Mouse (Mus musculus) kidney, postnatal 4 days (tissue): Measurements from ENCODE around the gene Coch.
"Not testable (repeated sequence)": the region's sequence is repeated elsewhere in the genome, so short reads cannot be mapped to it uniquely, and the experiment has no call there.

Source experiments
- DNase-seq, 2 experiments: peaks; one replicate each; pipeline ENCODE4 v3.0.0; 2021; ENCODE audit warnings: mixed read lengths in 2 of 2

Gene Coch

GRCm38 (mm10) chr12:51593229-51594029 lies at the start of gene Coch:
Gene Coch (plus strand): TSS chr12:51593341.
- peak; percentile 23 to 49 for DNase-seq

- DNase-seq, result no peak
Measured at GRCm38 (mm10) chr12:51543402-51543960, 49.7 kb upstream of the Coch start.

GRCm38 (mm10) chr12:51555041-51555440 lies 38.1 kb upstream of the Coch start:
- DNase-seq, result no peak

GRCm38 (mm10) chr12:51561416-51561815 lies 31.7 kb upstream of the Coch start:
- no peak for DNase-seq

GRCm38 (mm10) chr12:51567225-51567624 lies 25.9 kb upstream of the Coch start:
- DNase-seq, result no peak

- DNase-seq, result no peak
Measured at GRCm38 (mm10) chr12:51569472-51569871, 23.7 kb upstream of the Coch start.

- DNase-seq, result no peak
Measured at GRCm38 (mm10) chr12:51569944-51570343, 23.2 kb upstream of the Coch start.

- DNase-seq, result no peak
Measured at GRCm38 (mm10) chr12:51572651-51573050, 20.5 kb upstream of the Coch start.

- DNase-seq, result not testable (repeated sequence)
Measured at GRCm38 (mm10) chr12:51577816-51578215, 15.3 kb upstream of the Coch start.

- DNase-seq, result no peak
Measured at GRCm38 (mm10) chr12:51589263-51589662, 3.9 kb upstream of the Coch start.

- DNase-seq, result no peak
Measured at GRCm38 (mm10) chr12:51591921-51592320, 1.2 kb upstream of the Coch start.

- DNase-seq, result peak in 1 of 2 experiments; percentile 23
Measured at GRCm38 (mm10) chr12:51592888-51593228, 283 bp upstream of the Coch start.

GRCm38 (mm10) chr12:51594030-51594470 lies 909 bp downstream of the Coch start:
- no peak for DNase-seq

GRCm38 (mm10) chr12:51603306-51603705 lies 10.2 kb downstream of the Coch start:
- DNase-seq, result no peak

GRCm38 (mm10) chr12:51606138-51606537 lies 13.0 kb downstream of the Coch start:
- DNase-seq, result no peak

- no peak for DNase-seq
Measured at GRCm38 (mm10) chr12:51612361-51612760, 19.2 kb downstream of the Coch start.

- DNase-seq, result no peak
Measured at GRCm38 (mm10) chr12:51620572-51620971, 27.4 kb downstream of the Coch start.

- DNase-seq, result no peak
Measured at GRCm38 (mm10) chr12:51621161-51621560, 28.0 kb downstream of the Coch start.

- DNase-seq, result no peak
Measured at GRCm38 (mm10) chr12:51622670-51623365, 29.7 kb downstream of the Coch start.

- no peak for DNase-seq
Measured at GRCm38 (mm10) chr12:51623366-51623694, 30.2 kb downstream of the Coch start.

GRCm38 (mm10) chr12:51633481-51633880 lies 40.3 kb downstream of the Coch start:
- no peak for DNase-seq

GRCm38 (mm10) chr12:51636260-51636659 lies 43.1 kb downstream of the Coch start:
- no peak for DNase-seq

- no peak for DNase-seq
Measured at GRCm38 (mm10) chr12:51636689-51637470, 43.7 kb downstream of the Coch start.
